Mouse (Mus musculus) gastrocnemius, postnatal 14 days (tissue): ENCODE measurements at regions not wholly inside any gene's neighbourhood (a gene's known extent, or its start where the extent isn't known, plus 50 kb on each side); places are given as distances from the start of the nearest gene placed in this dataset.

Source experiments
- DNase-seq: peaks from one replicate; pipeline ENCODE4 v3.0.0; 2021; ENCODE audit warnings: mixed read lengths
- intact Hi-C: fragments of 180-260 bp; cut with DNase I; formaldehyde crosslinking; loops from one replicate; pipeline ENCODE4 v1.15.1; 2025; ENCODE audit warnings: low total_unique reads

DNA sequence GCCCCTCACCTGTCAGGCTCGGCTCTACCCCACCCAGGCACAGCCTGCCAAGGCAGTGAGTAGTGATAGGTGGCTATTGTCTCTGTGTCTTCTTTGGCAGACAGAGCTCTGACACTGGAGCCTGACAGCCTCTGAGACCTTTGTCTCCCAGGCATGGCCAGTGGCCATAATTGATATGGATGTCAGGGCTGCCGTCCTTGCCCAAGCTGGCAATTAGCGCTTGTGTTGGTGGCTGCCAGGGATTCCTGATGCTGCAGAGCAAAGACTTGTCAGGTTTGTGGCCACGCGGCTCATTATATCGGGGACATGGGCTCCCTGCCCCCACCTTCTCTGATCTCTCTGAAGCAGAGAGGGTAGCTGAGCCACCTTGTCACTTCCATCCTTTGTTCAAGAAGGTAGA is 64.1 kb upstream of the Zmiz1 start:
- DNase-seq: no peak
- intact Hi-C loops: no loop called here

DNA sequence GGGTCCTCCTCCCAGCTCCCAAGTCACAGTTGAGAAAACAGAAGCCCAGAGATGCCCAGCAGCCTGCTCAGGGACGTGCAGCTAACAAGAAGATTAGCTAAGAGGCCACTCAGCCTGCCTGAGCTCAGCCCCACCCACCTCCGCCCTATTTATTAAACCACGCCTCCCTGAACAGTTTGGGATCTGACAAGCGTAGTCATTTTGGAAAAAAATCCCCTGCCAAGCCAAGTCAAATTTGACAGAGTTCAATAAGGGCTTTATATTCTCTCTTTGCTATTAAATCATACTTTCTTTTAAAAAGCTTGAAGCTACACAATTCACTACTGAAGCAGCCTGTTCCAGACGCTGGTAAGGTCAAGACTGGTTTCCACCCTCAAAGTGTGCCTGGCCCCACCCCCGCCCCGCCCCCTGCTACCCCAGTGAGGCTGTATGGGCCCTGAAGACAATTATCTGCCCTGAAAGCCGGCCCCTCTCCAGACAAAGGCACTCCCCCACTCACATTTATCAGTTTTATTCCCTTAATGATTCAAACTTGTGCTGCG is 61.9 kb upstream of the Zmiz1 start:
- intact Hi-C loops: no loop called here

DNA sequence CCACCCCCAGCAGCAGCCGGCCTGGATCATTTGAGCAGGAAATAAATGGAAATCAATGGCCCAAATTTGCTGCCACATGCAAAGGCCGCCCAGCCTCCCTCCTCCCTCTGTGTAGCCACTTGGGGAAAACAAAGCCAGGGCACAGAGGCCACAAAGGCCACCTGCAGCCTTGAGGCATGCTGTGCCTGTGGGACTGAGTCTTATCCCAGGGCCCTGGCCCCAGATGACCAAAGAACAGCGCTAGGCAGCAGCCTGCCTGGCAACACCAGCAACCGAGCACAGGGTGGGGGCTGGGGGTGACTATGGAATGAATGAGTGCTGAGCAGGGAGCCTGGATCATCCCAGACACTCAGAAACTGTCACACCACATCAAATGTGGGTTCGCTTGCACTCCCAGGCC is 61.2 kb upstream of the Zmiz1 start:
- no peak for DNase-seq
- intact Hi-C loops: no loop called here

More for the DNA sequence above, 61.9 kb upstream of the Zmiz1 start:
- peak; percentile 65 for DNase-seq

DNA sequence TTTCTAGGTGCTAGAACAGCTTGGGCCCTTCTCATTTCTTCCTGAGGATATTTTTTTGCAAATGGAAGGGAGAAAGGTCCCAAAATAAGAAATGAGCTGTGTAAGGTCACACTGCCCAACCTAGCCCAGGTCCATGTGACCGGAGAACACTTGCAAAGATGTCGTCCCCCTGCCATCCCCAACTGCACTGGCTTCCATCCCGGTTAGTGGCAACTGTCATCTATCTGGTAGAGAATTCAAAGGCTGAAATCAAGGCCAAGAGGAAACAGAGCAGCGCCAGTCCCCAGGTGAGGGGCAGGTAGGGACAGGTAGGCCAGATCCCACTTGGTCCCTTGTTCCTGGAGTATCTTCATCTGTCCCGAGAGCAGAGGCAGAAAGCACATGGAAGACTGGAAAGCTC is 60.2 kb upstream of the Zmiz1 start:
- intact Hi-C loops: no loop called here
- DNase-seq: no peak

GRCm38 (mm10) chr14:25399286-25399685 is 59.7 kb upstream of the Zmiz1 start:
- no peak for DNase-seq
- intact Hi-C loops: no loop called here

GRCm38 (mm10) chr14:25401104-25401963 is 57.7 kb upstream of the Zmiz1 start:
- no peak for DNase-seq
- intact Hi-C loops: no loop called here

DNA sequence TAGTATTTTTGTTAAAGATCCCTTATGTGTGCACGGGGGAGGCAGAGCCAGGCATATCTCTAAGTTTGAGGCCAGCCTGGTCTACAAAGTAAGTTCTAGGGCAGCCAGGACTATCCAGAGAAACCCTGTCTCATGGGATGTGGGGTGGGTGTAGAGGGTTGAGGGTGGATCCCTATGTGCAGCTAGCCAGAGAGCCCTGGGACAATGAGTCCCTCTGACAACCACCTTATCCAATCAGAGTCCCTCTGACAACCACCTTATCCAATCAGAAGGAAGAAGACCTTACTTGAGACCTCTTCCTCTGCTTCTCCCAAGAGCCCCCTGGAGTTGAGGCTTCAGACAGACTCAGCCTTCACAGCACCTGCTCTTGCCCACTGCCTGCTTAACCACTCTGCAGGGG is 56.6 kb upstream of the Zmiz1 start:
- intact Hi-C loops: no loop called here
- DNase-seq: no peak

DNA sequence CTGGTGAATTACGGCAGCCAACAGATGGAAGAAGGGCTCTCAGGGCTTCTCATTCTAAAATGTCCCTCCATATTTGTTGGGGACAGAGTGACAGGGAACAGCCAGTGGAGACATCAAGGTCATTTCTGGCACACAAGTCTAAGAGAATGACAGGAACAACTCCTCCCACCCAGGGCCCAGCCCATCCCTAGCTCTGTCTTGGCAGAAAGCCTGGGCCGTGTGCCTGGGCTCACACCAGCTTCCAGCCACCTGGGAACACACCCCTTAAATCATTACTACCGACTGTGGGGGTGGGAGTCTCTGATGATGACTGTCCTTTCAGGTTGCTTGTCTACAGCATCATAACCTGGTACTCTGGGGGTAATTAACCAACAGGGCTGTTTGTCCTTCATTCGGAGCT is 53.8 kb upstream of the Zmiz1 start:
- no peak for DNase-seq
- intact Hi-C loops: no loop called here

GRCm38 (mm10) chr14:25406059-25406458 is 52.9 kb upstream of the Zmiz1 start:
- DNase-seq: no peak
- intact Hi-C loops: no loop called here

GRCm38 (mm10) chr14:25406613-25407012 is 52.4 kb upstream of the Zmiz1 start:
- DNase-seq: no peak
- intact Hi-C loops: no loop called here

GRCm38 (mm10) chr14:25407111-25407510 is 51.9 kb upstream of the Zmiz1 start:
- no peak for DNase-seq
- intact Hi-C loops: no loop called here
